Mouse (Mus musculus): Measurements from ENCODE around the gene Krt80.

The Krt80 gene

GRCm38 (mm10) chr15:101316279-101316912, 53.6 kb downstream of the Krt80 start:
- no peak for DNase-seq

- DNase-seq, result peak; percentile 70 to 75
Measured at GRCm38 (mm10) chr15:101315832-101316231, 54.1 kb downstream of the Krt80 start.

- no peak for DNase-seq
Measured at GRCm38 (mm10) chr15:101315378-101315777, 54.6 kb downstream of the Krt80 start.

- DNase-seq, result no peak
Measured at GRCm38 (mm10) chr15:101312006-101312405, 58.0 kb downstream of the Krt80 start.

- no peak for DNase-seq
Measured at GRCm38 (mm10) chr15:101311087-101311770, 58.7 kb downstream of the Krt80 start.

- DNase-seq, result no peak
Measured at GRCm38 (mm10) chr15:101309493-101309892, 60.5 kb downstream of the Krt80 start.

GRCm38 (mm10) chr15:101308440-101309348, 61.3 kb downstream of the Krt80 start:
- DNase-seq, result no peak

- DNase-seq, result no peak
Measured at GRCm38 (mm10) chr15:101306459-101306858, 63.5 kb downstream of the Krt80 start.

- no peak for DNase-seq
Measured at GRCm38 (mm10) chr15:101303830-101304229, 66.1 kb downstream of the Krt80 start.

- DNase-seq, result no peak
Measured at GRCm38 (mm10) chr15:101302201-101302600, 67.8 kb downstream of the Krt80 start.

GRCm38 (mm10) chr15:101300128-101300527, 69.8 kb downstream of the Krt80 start:
- no peak for DNase-seq

- no peak for DNase-seq
Measured at GRCm38 (mm10) chr15:101299480-101299960, 70.4 kb downstream of the Krt80 start.

GRCm38 (mm10) chr15:101298550-101298949, 71.4 kb downstream of the Krt80 start:
- no peak for DNase-seq

- no peak for DNase-seq
Measured at GRCm38 (mm10) chr15:101297988-101298387, 72.0 kb downstream of the Krt80 start.
